Mouse (Mus musculus) olfactory bulb, adult 2 months (tissue): ENCODE measurements around the gene Purb.

Experiments
- CTCF ChIP-seq: fragments of 200-500 bp; IDR thresholded peaks from 2 replicates; pipeline ENCODE4 v1.5.1; 2012; ENCODE audit warnings: low read depth, mild to moderate bottlenecking, low read length, moderate library complexity; ENCODE audit not compliant: insufficient read depth
- POLR2A ChIP-seq: fragments of 200-500 bp; IDR thresholded peaks from 2 replicates; pipeline ENCODE4 v1.6.1; 2012; ENCODE audit warnings: mild to moderate bottlenecking, low read depth, low read length, moderate library complexity; ENCODE audit not compliant: insufficient read depth

DNA sequence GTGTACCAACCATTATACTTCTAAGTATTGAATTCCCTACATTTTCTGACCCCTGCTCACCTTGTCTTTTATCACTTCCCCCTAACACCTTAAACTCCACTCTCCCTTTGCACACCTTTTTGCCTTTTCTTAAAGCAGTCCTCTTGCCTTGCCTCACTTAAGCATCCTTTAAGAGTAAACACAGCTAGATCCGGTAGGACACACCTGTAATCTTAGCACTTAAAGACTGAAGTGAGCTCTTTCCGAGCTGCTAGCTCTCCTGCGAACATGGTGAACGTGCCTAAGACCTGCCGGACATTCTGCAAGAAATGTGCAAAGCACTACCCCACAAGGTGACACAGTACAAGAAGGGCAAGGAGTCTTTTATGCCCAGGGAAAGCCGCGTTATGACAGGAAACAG, 29.8 kb downstream of the Purb start:
- TF ChIP-seq CTCF (no peak), POLR2A (no peak)
